Mouse (Mus musculus) embryonic facial prominence, embryonic 11.5 days (tissue): Measurements from ENCODE around the gene Fcrl6. TPM values are rescaled to one million over a fixed set of nuclear protein-coding genes. Genes with fewer than 3 reads are reported as not detected.
A peak's percentile ranks its signal among the peaks of the same experiment; 100 is the strongest.

Source experiments
- ATAC-seq: fragments of 200-750 bp; cut with Nextera tagmentation; replicated peaks from 2 replicates; pipeline ENCODE4 v1.8.0; 2017; ENCODE audit warnings: low read depth; ENCODE audit not compliant: insufficient number of reproducible peaks, low FRiP score, low TSS enrichment
- DNase-seq: peaks from one replicate; pipeline ENCODE4 v3.0.0-alpha.2; 2015; ENCODE audit warnings: low spot score
- H3K27ac ChIP-seq: fragments of 300-500 bp; sonication (generic); replicated peaks from 2 replicates; pipeline ENCODE4 v1.5.1; 2014; ENCODE audit warnings: mild to moderate bottlenecking, low read depth, low read length, control low read depth
- H3K27me3 ChIP-seq: fragments of 300-500 bp; sonication (generic); 2 replicates; pipeline ENCODE4 v1.6.1; 2014; ENCODE audit warnings: mild to moderate bottlenecking, low read length, moderate library complexity, mixed read lengths; ENCODE audit not compliant: control insufficient read depth, insufficient read depth
- H3K36me3 ChIP-seq: fragments of 300-500 bp; sonication (generic); replicated peaks from 2 replicates; pipeline ENCODE4 v1.6.1; 2014; ENCODE audit warnings: low read depth, mild to moderate bottlenecking, low read length, moderate library complexity, mixed read lengths; ENCODE audit not compliant: control insufficient read depth, insufficient read depth
- H3K4me1 ChIP-seq: fragments of 300-500 bp; sonication (generic); 2 replicates; pipeline ENCODE4 v1.6.1; 2014; ENCODE audit warnings: low read length, mixed read lengths; ENCODE audit not compliant: control insufficient read depth, insufficient read depth
- H3K4me2 ChIP-seq: fragments of 300-500 bp; sonication (generic); 2 replicates; pipeline ENCODE4 v1.6.1; 2014; ENCODE audit warnings: low read depth, mild to moderate bottlenecking, control low read depth, low read length, moderate library complexity
- H3K4me3 ChIP-seq: fragments of 300-500 bp; sonication (generic); 2 replicates; pipeline ENCODE4 v1.5.1; 2014; ENCODE audit warnings: low read depth, low read length, control low read depth
- H3K9ac ChIP-seq: fragments of 300-500 bp; sonication (generic); replicated peaks from 2 replicates; pipeline ENCODE4 v1.6.1; 2014; ENCODE audit warnings: mild to moderate bottlenecking, control low read depth, low read length
- H3K9me3 ChIP-seq: fragments of 300-500 bp; sonication (generic); replicated peaks from 2 replicates; pipeline ENCODE4 v1.6.1; 2016; ENCODE audit warnings: mild to moderate bottlenecking, low read length, inconsistent platforms, mixed read lengths; ENCODE audit not compliant: control insufficient read depth
- WGBS: fragments of 180-500 bp; shearing (Covaris S2); extraction: QIAGEN DNeasy Blood & Tissue Kit; methylation state at CpG from one replicate; pipeline ENCODE4 v1.1.7; 2014; 5-methylcytosine and 5-hydroxymethylcytosine counted together
- polyA plus RNA-seq: library from polyadenylated mRNA; unstranded; fragments of >200 nt; fragmentation: Nextera tagmentation; extraction: Ambion mirVana; gene quantifications from 2 replicates; pipeline ENCODE4 v1.2.1, GENCODE M21; 2014

Gene Fcrl6
- polyA plus RNA-seq, 1 experiment from 2014 or later = 0.11 TPM

DNA sequence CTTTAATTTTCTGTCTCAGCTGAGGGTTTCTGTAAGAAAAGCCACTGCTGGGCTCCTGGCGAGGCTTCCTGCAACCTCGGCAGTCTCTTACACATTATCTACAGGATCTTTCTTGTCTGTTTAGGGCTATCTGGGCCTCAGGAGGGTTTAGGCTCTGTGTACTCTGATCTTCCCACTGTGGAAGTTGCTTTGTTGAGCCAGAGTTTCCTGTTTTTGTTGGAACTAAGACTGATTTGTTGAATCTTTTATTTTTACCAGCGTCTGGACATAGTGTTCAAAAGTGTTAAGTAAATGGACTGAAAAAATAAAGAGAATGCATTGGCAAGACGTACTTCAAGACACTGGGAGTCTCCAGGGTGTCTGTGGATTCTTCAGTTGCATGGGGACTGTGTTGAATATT is 32.9 kb upstream of the Fcrl6 start:
- Histone ChIP-seq H3K9me3 (no peaks in the 10 kb centered on the region), H3K4me3 (no peak overlapping the region), H3K27me3 (no peaks in the 10 kb centered on the region), H3K9ac (no peak overlapping the region), H3K4me1 (no peaks in the 10 kb centered on the region), H3K27ac (no peak overlapping the region), H3K36me3 (no peaks in the 10 kb centered on the region), H3K4me2 (no peak overlapping the region)
- no peak for ATAC-seq
- no peak for DNase-seq
- 62% methylated on average over 4 of the region's 4 CpGs for WGBS

DNA sequence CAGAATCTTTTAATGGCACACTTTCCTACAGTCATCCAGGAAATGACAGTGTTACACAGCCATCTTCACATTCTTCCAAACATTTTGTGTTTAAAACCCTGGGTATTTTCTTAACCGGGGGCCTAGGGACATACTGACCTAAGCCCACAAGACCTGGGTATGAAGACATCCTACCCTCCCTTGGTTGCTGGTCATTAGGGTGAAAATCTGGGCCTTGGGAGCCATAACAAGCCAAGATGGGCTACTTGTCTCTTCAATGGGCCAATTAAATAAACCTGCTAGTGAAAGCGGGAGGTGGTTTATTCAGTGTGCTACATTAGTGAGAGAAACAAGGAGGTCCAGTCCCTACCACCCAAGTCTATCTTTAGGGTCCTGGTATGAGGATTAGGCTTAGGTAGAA is 31.8 kb upstream of the Fcrl6 start:
- Histone ChIP-seq H3K4me3 (no peak overlapping the region), H3K36me3 (no peaks in the 10 kb centered on the region), H3K27ac (no peak overlapping the region), H3K4me1 (no peaks in the 10 kb centered on the region), H3K4me2 (no peak overlapping the region), H3K9ac (no peak overlapping the region), H3K9me3 (no peaks in the 10 kb centered on the region), H3K27me3 (no peaks in the 10 kb centered on the region)
- no peak for DNase-seq
- 90% methylated on average over 2 of the region's 2 CpGs for WGBS
- no peak for ATAC-seq

DNA sequence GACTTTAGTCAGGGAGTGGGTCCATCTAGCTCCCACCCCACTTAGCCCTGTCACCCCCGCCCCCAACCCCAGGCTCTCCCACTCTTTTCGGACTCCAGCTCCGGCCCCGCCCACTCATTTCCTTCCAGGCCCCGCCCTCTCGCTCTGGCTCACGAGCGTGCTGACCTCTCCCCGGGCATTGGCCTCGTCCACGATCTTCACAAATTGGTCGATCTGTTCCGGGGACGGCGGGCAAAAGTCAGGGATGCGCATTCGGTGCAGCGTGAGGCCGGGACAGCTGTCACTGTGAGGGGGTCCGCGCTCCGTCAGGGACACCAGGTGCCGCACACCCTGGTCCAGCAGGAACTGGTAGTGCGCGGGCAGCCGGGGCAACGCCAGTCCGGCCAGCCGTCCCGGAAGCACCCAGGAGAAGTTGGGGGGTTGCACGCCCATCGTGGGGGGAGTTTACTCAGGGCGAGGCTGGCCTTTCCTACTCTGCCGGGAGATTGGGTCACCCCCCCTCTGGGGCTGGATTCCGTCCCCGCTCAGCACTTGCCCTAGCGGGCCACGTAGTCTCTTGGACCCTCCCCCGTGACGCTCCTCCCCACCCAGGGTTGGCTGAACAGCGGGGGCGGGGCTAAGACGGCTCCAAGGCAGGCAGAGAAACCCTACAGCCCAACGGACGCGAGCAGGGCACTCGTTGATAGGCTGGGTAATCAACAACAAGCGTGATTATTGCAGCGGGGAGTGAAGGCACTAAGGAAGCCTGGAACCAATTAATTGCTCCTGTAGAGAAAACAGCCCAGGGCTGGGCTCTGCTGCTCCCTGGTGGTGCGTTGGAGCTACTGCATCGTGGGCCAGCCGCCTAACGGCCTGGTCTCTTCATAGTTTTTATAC is 30.3 kb upstream of the Fcrl6 start, which contains the start of gene Dusp23:
Gene Dusp23, minus strand, starts transcription at position 512 of the 876 bp plus-strand sequence.
- Histone ChIP-seq H3K4me2 (peak within 1 kb of the TSS; percentile 76), H3K4me1 (no peaks in the 10 kb centered on the region), H3K4me3 (peak within 1 kb of the TSS; percentile 66), H3K9me3 (no peaks in the 10 kb centered on the region), H3K9ac (peak within 1 kb of the TSS; percentile 65), H3K36me3 (no peaks in the 10 kb centered on the region), H3K27ac (peak within 1 kb of the TSS; percentile 65; the same call in 1 of the 2 replicates), H3K27me3 (no peaks in the 10 kb centered on the region)
- DNase-seq (peak; percentile 96), ATAC-seq (peak; percentile 98)
- 0% methylated on average over 49 of the region's 53 CpGs for WGBS

DNA sequence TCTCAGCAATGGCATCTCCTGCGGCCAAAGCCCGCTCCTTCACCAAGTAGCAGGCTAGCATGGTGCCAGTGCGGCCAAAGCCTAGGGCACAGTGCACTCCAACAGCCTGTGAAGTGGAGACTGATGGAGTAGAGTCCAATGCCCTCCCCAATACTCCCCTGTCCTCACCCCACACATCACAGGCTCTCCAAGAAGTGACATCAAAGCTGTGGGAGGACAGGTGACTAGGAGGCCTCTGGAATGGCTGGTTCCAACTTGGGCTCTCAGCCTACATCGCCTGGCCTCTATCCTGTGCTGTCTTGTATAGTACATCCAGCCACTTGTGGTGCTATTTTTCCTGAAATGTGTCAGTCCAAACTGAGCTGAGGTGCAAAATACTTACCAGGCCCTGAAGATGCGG is 29.4 kb upstream of the Fcrl6 start:
- H3K27me3 ChIP-seq = no peaks in the 10 kb centered on the region
- H3K4me2 ChIP-seq = no peak overlapping the region
- 87% methylated on average over 5 of the region's 5 CpGs for WGBS
- H3K27ac ChIP-seq = no peak overlapping the region
- no peaks in the 10 kb centered on the region for H3K36me3 ChIP-seq
- no peak for ATAC-seq
- H3K4me3 ChIP-seq = no peak overlapping the region
- no peak for DNase-seq
- H3K9me3 ChIP-seq = no peaks in the 10 kb centered on the region
- no peak overlapping the region for H3K9ac ChIP-seq
- no peaks in the 10 kb centered on the region for H3K4me1 ChIP-seq

DNA sequence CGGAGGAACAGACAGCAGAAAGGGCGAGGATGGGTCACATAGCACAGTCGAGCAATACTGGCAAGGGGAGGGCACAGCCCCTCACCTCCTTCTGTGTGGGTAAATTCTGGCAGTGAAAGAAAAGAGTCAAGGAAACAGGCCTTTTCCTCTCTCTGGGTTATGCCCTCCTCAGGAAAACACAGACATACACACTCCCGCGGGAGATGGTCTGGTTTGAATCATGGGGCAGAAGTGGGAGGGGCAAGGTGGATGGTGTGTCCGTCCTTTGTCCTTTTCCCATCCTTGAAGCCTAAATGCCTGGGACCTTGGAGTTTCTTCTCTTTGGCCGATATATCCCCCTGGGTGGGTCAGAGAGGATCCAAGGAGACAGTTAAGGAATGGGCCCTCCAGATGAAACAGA is 27.5 kb upstream of the Fcrl6 start:
- Histone ChIP-seq H3K4me1 (no peaks in the 10 kb centered on the region), H3K9ac (no peak overlapping the region), H3K36me3 (no peaks in the 10 kb centered on the region), H3K4me2 (no peak overlapping the region), H3K27ac (no peak overlapping the region), H3K27me3 (no peaks in the 10 kb centered on the region), H3K4me3 (no peak overlapping the region), H3K9me3 (no peaks in the 10 kb centered on the region)
- peak; percentile 73 for DNase-seq
- ATAC-seq = no peak
- WGBS = 33% methylated on average over 7 of the region's 7 CpGs

DNA sequence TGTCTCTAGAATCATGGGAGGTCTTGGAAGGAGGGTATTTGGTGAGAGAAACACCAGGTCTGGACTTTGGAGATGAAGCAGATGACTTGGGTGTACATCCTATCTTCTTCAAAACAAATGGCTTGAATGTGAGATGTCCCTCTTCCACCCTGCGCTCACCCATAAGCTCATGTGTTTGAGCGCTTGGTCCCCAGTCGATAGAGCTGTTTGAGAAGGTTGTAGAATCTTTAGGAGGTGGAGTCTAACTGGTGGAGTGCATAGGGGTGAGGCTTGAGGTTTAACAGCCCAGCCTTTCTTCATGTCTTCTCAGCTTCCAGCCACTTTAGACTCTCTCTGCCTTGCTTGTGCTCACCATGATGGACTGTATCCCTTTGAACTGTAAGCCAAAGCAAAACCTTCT is 24.0 kb upstream of the Fcrl6 start:
- no peaks in the 10 kb centered on the region for H3K36me3 ChIP-seq
- WGBS = 93% methylated on average over 3 of the region's 3 CpGs
- H3K9ac ChIP-seq = no peak overlapping the region
- no peak overlapping the region for H3K27ac ChIP-seq
- H3K9me3 ChIP-seq = no peaks in the 10 kb centered on the region
- no peak for ATAC-seq
- H3K27me3 ChIP-seq = no peaks in the 10 kb centered on the region
- H3K4me3 ChIP-seq = no peak overlapping the region
- no peaks in the 10 kb centered on the region for H3K4me1 ChIP-seq
- DNase-seq = no peak
- no peak overlapping the region for H3K4me2 ChIP-seq

DNA sequence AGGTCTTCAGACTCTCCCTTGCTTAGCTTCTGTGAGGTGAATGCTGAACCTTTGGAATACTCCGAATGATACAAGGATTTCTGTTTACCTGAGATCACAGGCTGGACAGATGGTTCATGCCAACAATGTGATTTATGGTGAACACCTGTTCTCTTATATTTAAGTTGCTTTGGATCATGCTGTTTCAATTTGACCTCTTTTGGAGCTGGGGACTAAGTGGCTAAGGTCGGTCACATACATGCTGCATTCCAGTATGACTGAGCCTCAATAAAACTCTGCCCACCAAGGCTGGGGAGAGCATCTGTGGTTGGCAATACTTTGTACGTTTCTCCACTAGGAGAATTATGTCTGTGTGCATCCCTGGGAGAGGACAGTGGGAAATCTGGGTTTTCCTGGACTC is 21.7 kb upstream of the Fcrl6 start:
- Histone ChIP-seq H3K27ac (no peak overlapping the region), H3K36me3 (no peaks in the 10 kb centered on the region), H3K4me2 (no peak overlapping the region), H3K27me3 (no peaks in the 10 kb centered on the region), H3K4me1 (no peaks in the 10 kb centered on the region), H3K9me3 (no peaks in the 10 kb centered on the region), H3K9ac (no peak overlapping the region), H3K4me3 (no peak overlapping the region)
- no peak for DNase-seq
- no peak for ATAC-seq
- 86% methylated on average over 3 of the region's 3 CpGs for WGBS

DNA sequence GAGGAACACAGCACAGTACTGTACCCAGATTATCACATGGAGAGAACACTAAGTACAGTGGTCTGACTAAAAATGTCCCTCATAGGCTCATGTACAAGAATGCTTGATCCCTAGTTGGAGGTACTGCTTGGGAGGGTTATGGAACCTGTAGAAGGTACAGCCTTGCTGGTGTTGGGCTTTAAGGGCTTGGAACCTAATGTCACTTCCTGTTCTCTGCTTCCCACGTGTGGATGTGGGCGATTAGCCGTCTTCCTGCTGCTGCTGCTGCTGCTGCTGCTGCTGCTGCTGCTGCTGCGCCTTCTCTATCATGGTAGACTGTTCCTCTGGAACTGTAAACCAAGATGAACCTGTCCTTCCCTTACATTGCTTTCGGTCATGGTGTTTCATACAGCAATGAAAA is 21.2 kb upstream of the Fcrl6 start:
- WGBS = 60% methylated on average over 5 of the region's 5 CpGs
- no peaks in the 10 kb centered on the region for H3K27me3 ChIP-seq
- no peaks in the 10 kb centered on the region for H3K36me3 ChIP-seq
- no peak overlapping the region for H3K4me3 ChIP-seq
- ATAC-seq = no peak
- H3K4me1 ChIP-seq = no peaks in the 10 kb centered on the region
- no peak for DNase-seq
- H3K4me2 ChIP-seq = no peak overlapping the region
- no peaks in the 10 kb centered on the region for H3K9me3 ChIP-seq
- no peak overlapping the region for H3K27ac ChIP-seq
- H3K9ac ChIP-seq = no peak overlapping the region
